Mouse (Mus musculus): Measurements from ENCODE around the gene Daam1.

Daam1 gene

DNA sequence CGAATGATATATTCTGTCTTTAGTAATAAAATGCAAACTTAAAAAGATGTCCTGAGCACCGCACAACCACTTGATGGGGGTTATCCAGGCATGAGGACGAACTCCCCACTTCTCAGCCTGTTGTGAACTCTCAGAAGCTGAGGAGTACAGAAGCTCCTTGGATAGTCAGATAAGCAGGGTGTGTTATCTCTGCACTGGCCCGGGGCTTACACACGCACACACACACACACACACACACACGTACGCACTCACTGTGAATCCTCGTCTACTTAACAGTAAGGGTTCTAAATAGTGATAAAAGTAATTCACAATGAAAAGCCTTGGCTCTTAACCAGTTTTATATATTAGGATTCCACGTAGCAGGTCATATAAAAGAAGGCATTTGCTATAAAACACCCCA, 112.2 kb downstream of the Daam1 start:
- Histone ChIP-seq H3K27me3 (ENCODE audit: insufficient read depth, low read length) (no peaks in the 10 kb centered on the region), H3K36me3 (ENCODE audit: insufficient read depth, low read length) (peaks cover 59% of the 10 kb centered on the region), H3K4me1 (replicated peaks; ENCODE audit: low read depth, low read length) (no peaks in the 10 kb centered on the region), H3K9me3 (ENCODE audit: low read length) (no peaks in the 10 kb centered on the region), H3K4me3 (replicated peaks; ENCODE audit: low read length) (no peak overlapping the region)
- TF ChIP-seq CTCF (conservative IDR thresholded peaks at IDR 0.05; ENCODE audit: low read length), result no peak
- TF ChIP-seq NANOG (IDR thresholded peaks at IDR 0.05; ENCODE audit: borderline replicate concordance, low read length), result no peak
- TF ChIP-seq POU5F1 (IDR thresholded peaks at IDR 0.05; ENCODE audit: borderline replicate concordance, low read length), result no peak

- Histone ChIP-seq H3K4me1 (replicated peaks; ENCODE audit: low read depth, low read length) (no peaks in the 10 kb centered on the region), H3K36me3 (ENCODE audit: insufficient read depth, low read length) (peaks cover 55% of the 10 kb centered on the region), H3K9me3 (ENCODE audit: low read length) (no peaks in the 10 kb centered on the region), H3K27me3 (ENCODE audit: insufficient read depth, low read length) (no peaks in the 10 kb centered on the region), H3K4me3 (replicated peaks; ENCODE audit: low read length) (no peak overlapping the region)
- TF ChIP-seq POU5F1 (IDR thresholded peaks at IDR 0.05; ENCODE audit: borderline replicate concordance, low read length) (no peak), NANOG (IDR thresholded peaks at IDR 0.05; ENCODE audit: borderline replicate concordance, low read length) (no peak), CTCF (conservative IDR thresholded peaks at IDR 0.05; ENCODE audit: low read length) (no peak)
Observed at GRCm38 (mm10) chr12:71943646-71944045, 112.8 kb downstream of the Daam1 start.

GRCm38 (mm10) chr12:71945844-71946243, 115.0 kb downstream of the Daam1 start:
- Histone ChIP-seq H3K9me3 (ENCODE audit: low read length) (no peaks in the 10 kb centered on the region; the same call in 1 of the 2 replicates), H3K4me3 (replicated peaks; ENCODE audit: low read length) (no peak overlapping the region), H3K36me3 (ENCODE audit: insufficient read depth, low read length) (peaks cover 51% of the 10 kb centered on the region), H3K27me3 (ENCODE audit: insufficient read depth, low read length) (no peaks in the 10 kb centered on the region), H3K4me1 (replicated peaks; ENCODE audit: low read depth, low read length) (0 out of 2 replicates have a peak, but pooled peaks cover 9% of the 10 kb centered on the region)
- no peak for TF ChIP-seq POU5F1 (IDR thresholded peaks at IDR 0.05; ENCODE audit: borderline replicate concordance, low read length)
- TF ChIP-seq CTCF (conservative IDR thresholded peaks at IDR 0.05; ENCODE audit: low read length), result no peak
- no peak for TF ChIP-seq NANOG (IDR thresholded peaks at IDR 0.05; ENCODE audit: borderline replicate concordance, low read length)

DNA sequence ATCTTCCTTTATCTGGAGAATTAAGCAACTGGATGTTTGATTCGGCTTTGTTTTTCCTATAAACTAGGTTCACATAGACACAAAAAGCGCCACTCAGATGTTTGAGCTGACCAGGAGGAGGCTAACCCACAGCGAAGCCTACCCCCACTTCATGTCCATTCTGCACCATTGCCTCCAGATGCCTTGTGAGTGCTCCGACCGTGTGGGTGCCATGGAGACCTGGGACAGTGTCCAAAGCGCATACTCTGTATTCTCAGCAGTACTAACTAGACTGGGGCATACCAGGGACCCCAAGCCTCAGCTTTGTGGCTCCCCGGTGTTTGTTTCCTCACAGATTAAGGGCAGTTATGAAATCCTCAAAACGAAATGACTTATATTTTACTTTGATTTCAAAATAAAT, 115.6 kb downstream of the Daam1 start:
- H3K9me3 ChIP-seq (ENCODE audit: low read length), result no peaks in the 10 kb centered on the region; the same call in 1 of the 2 replicates
- TF ChIP-seq CTCF (conservative IDR thresholded peaks at IDR 0.05; ENCODE audit: low read length) (no peak), POU5F1 (IDR thresholded peaks at IDR 0.05; ENCODE audit: borderline replicate concordance, low read length) (no peak), NANOG (IDR thresholded peaks at IDR 0.05; ENCODE audit: borderline replicate concordance, low read length) (no peak)
- peaks cover 57% of the 10 kb centered on the region for H3K36me3 ChIP-seq (ENCODE audit: insufficient read depth, low read length)
- 0 out of 2 replicates have a peak, but pooled peaks cover 9% of the 10 kb centered on the region for H3K4me1 ChIP-seq (replicated peaks; ENCODE audit: low read depth, low read length)
- no peak overlapping the region for H3K4me3 ChIP-seq (replicated peaks; ENCODE audit: low read length)
- H3K27me3 ChIP-seq (ENCODE audit: insufficient read depth, low read length), result no peaks in the 10 kb centered on the region

- Histone ChIP-seq H3K27me3 (ENCODE audit: insufficient read depth, low read length) (no peaks in the 10 kb centered on the region), H3K4me1 (replicated peaks; ENCODE audit: low read depth, low read length) (0 out of 2 replicates have a peak, but pooled peaks cover 9% of the 10 kb centered on the region), H3K36me3 (ENCODE audit: insufficient read depth, low read length) (peaks cover 75% of the 10 kb centered on the region), H3K9me3 (ENCODE audit: low read length) (no peaks in the 10 kb centered on the region; the same call in 1 of the 2 replicates), H3K4me3 (replicated peaks; ENCODE audit: low read length) (no peak overlapping the region)
- no peak for TF ChIP-seq NANOG (IDR thresholded peaks at IDR 0.05; ENCODE audit: borderline replicate concordance, low read length)
- no peak for TF ChIP-seq CTCF (conservative IDR thresholded peaks at IDR 0.05; ENCODE audit: low read length)
- TF ChIP-seq POU5F1 (IDR thresholded peaks at IDR 0.05; ENCODE audit: borderline replicate concordance, low read length), result no peak
Observed at GRCm38 (mm10) chr12:71948972-71949371, 118.1 kb downstream of the Daam1 start.

GRCm38 (mm10) chr12:71949606-71950005, 118.7 kb downstream of the Daam1 start:
- Histone ChIP-seq H3K36me3 (ENCODE audit: insufficient read depth, low read length) (peaks cover 69% of the 10 kb centered on the region), H3K9me3 (ENCODE audit: low read length) (no peaks in the 10 kb centered on the region; the same call in 1 of the 2 replicates), H3K4me1 (replicated peaks; ENCODE audit: low read depth, low read length) (0 out of 2 replicates have a peak, but pooled peaks cover 9% of the 10 kb centered on the region), H3K27me3 (ENCODE audit: insufficient read depth, low read length) (no peaks in the 10 kb centered on the region), H3K4me3 (replicated peaks; ENCODE audit: low read length) (no peak overlapping the region)
- no peak for TF ChIP-seq POU5F1 (IDR thresholded peaks at IDR 0.05; ENCODE audit: borderline replicate concordance, low read length)
- no peak for TF ChIP-seq NANOG (IDR thresholded peaks at IDR 0.05; ENCODE audit: borderline replicate concordance, low read length)
- TF ChIP-seq CTCF (conservative IDR thresholded peaks at IDR 0.05; ENCODE audit: low read length), result no peak

DNA sequence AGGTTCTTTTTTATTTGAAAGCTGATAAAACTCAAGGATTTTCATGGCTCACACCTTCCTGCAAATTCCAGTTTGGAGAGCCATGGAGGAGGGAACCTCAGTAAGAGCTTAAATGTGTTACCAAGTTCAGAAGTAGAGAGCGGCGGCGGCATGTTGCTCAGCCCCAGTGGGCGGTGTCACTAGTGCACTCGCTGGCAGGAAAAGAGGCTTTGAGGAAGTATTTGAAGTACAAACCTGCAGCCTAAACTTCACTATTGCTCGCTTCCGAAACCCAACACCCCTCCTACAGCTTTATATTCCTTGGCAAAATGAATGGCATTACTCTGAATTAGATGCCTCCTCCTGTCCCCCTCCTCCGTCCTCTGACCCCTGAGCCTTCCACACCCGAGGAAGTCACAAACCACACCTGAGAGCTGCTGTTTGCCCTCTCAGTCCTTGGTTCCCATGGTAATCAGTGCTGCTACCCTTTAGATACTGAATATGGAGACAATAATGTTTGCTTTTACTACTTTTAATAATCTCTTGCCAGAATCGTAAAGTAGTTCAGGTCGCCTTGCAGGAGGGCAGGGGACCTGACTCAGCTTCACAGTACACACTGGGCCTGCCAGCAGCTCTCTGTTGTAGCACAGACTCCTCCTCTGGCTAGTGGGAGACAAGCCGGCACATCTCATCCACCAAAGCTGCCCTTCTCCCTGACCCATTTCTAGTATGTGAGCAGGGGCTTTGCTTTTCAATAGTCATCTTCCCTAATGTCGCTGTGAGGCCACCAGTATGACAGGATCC, 119.4 kb downstream of the Daam1 start:
- H3K36me3 ChIP-seq (ENCODE audit: insufficient read depth, low read length), result peaks cover 63% of the 10 kb centered on the region
- H3K27me3 ChIP-seq (ENCODE audit: insufficient read depth, low read length), result no peaks in the 10 kb centered on the region
- no peaks in the 10 kb centered on the region; the same call in 1 of the 2 replicates for H3K9me3 ChIP-seq (ENCODE audit: low read length)
- 0 out of 2 replicates have a peak, but pooled peaks cover 9% of the 10 kb centered on the region for H3K4me1 ChIP-seq (replicated peaks; ENCODE audit: low read depth, low read length)
- H3K4me3 ChIP-seq (replicated peaks; ENCODE audit: low read length), result no peak overlapping the region
- no peak for TF ChIP-seq NANOG (IDR thresholded peaks at IDR 0.05; ENCODE audit: borderline replicate concordance, low read length)
- TF ChIP-seq CTCF (conservative IDR thresholded peaks at IDR 0.05; ENCODE audit: low read length), result no peak
- no peak for TF ChIP-seq POU5F1 (IDR thresholded peaks at IDR 0.05; ENCODE audit: borderline replicate concordance, low read length)

DNA sequence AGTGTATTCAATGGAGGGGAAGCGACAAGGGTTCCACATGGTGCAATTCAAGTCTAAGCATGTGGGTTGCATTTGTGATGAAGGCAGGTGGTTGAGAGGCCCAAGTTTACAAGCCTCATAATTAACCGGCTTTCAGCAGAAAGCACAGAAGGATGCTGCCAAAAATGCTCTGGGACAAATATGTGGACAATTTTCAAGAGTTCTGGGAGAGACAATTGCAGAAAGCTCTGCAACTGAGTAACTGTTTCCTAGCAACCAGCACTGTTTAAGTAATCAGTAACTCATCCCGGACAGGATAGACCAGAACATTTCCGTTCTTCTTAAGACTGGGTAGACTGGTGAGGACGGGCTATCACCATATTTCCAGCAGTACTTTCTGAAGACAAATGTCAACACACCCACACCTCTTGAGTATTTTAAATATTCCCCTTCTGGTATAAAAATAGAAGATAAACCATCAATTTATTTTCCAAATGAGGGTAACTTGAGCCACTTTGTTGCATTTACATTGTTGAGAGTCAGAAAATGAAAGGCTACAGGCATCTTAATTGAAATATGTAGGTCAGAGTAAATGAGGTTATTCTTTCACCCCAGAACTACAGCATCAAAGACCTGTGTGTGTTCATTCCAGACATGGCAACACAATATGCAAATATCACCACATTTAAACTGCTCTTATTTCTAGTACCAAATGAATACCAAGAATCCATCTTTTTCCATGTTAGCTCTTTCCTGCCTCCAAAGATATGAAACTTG, 123.5 kb downstream of the Daam1 start:
- Histone ChIP-seq H3K9me3 (ENCODE audit: low read length) (no peaks in the 10 kb centered on the region; the same call in 1 of the 2 replicates), H3K36me3 (ENCODE audit: insufficient read depth, low read length) (peaks cover 34% of the 10 kb centered on the region), H3K27me3 (ENCODE audit: insufficient read depth, low read length) (no peaks in the 10 kb centered on the region), H3K4me3 (replicated peaks; ENCODE audit: low read length) (no peak overlapping the region), H3K4me1 (replicated peaks; ENCODE audit: low read depth, low read length) (peaks cover 13% of the 10 kb centered on the region)
- TF ChIP-seq NANOG (IDR thresholded peaks at IDR 0.05; ENCODE audit: borderline replicate concordance, low read length) (no peak), POU5F1 (IDR thresholded peaks at IDR 0.05; ENCODE audit: borderline replicate concordance, low read length) (no peak), CTCF (conservative IDR thresholded peaks at IDR 0.05; ENCODE audit: low read length) (no peak)
